Mouse (Mus musculus): ENCODE measurements around the gene Thra.

GRCm38 (mm10) chr11:98699911-98700310 is 40.5 kb upstream of the Thra start:
- peak; percentile 85 for TF ChIP-seq CTCF (IDR thresholded peaks at IDR 0.05; ENCODE audit: extremely low read depth, insufficient read depth, low read length)
- no peak for TF ChIP-seq POLR2A (IDR thresholded peaks at IDR 0.05; ENCODE audit: extremely low read depth, insufficient read depth, low read length)

Data from cortical plate, adult 2 months (tissue).